Comparison of ENCODE assay signal across 9 mouse cellular contexts in genomic region chr3:101560841-101561522, GRCm38 (mm10). TPM values are rescaled to one million over a fixed set of nuclear protein-coding genes. Genes with fewer than 3 reads are reported as not detected.
DNase-seq lines count a peak whose midpoint lies in the region; ATAC-seq and TF ChIP-seq lines count a peak whose summit lies in the region.
"Had no signal": no experiment of that assay in that cellular context is flagged by ENCODE, and none has a peak within 500 bp of the region (broad histone marks: within the 10 kb centered on the region; RNA-seq: fewer than 3 reads in every experiment).

No protein-coding gene starts in this region.

- TF ChIP-seq CTCF in gastrocnemius, adult 2 months (IDR thresholded peaks at IDR 0.05) = no peak

- no peaks in the 10 kb centered on the region for H3K9me3 ChIP-seq in liver, embryonic 11.5 days (ENCODE audit: control insufficient read depth, low read length)
- no peaks in the 10 kb centered on the region for H3K9me3 ChIP-seq in hindbrain, embryonic 16.5 days (ENCODE audit: control insufficient read depth, low read length)
- no peaks in the 10 kb centered on the region for H3K9me3 ChIP-seq in neural tube, embryonic 15.5 days (replicated peaks)
- H3K9me3 ChIP-seq in kidney, embryonic 15.5 days (replicated peaks) = 0 out of 2 replicates have a peak, but pooled peaks cover 2% of the 10 kb centered on the region

- H3K9ac ChIP-seq in liver, embryonic 11.5 days (ENCODE audit: low read depth, low read length) = 0 out of 2 replicates have a peak overlapping the region, but pooled peaks have one; percentile 5
- no peak overlapping the region for H3K9ac ChIP-seq in hindbrain, embryonic 16.5 days (ENCODE audit: low read depth, low read length)
- H3K9ac ChIP-seq in neural tube, embryonic 15.5 days (replicated peaks) = no peak overlapping the region
- no peak overlapping the region for H3K9ac ChIP-seq in kidney, embryonic 15.5 days

- intact Hi-C loops in gastrocnemius, adult 2 months (cut with DNase I) = no loop called here

- peaks cover 14% of the 10 kb centered on the region for H3K4me1 ChIP-seq in liver, embryonic 11.5 days (replicated peaks; ENCODE audit: control insufficient read depth, insufficient read depth, low read length)
- peaks cover 4% of the 10 kb centered on the region for H3K4me1 ChIP-seq in hindbrain, embryonic 16.5 days (ENCODE audit: control insufficient read depth, insufficient read depth, low read depth, low read length)
- H3K4me1 ChIP-seq in neural tube, embryonic 15.5 days = peaks cover 7% of the 10 kb centered on the region; the same call in 1 of the 2 replicates
- H3K4me1 ChIP-seq in kidney, embryonic 15.5 days = peaks cover 4% of the 10 kb centered on the region; the same call in 1 of the 2 replicates

- no peak overlapping the region for H3K4me3 ChIP-seq in liver, embryonic 11.5 days (ENCODE audit: low read depth, low read length)
- H3K4me3 ChIP-seq in hindbrain, embryonic 16.5 days (ENCODE audit: low read length) = no peak overlapping the region
- H3K4me3 ChIP-seq in neural tube, embryonic 15.5 days (replicated peaks) = no peak overlapping the region
- no peak overlapping the region for H3K4me3 ChIP-seq in kidney, embryonic 15.5 days (replicated peaks)
- no peak overlapping the region for H3K4me3 ChIP-seq in gastrocnemius, adult 2 months

- 84% methylated on average over 9 of the region's 9 CpGs for WGBS in liver, embryonic 11.5 days
- 42% methylated on average over 9 of the region's 9 CpGs for WGBS in hindbrain, embryonic 16.5 days
- 53% methylated on average over 9 of the region's 9 CpGs for WGBS in neural tube, embryonic 15.5 days
- 90% methylated on average over 9 of the region's 9 CpGs for WGBS in kidney, embryonic 15.5 days

- H3K36me3 ChIP-seq in liver, embryonic 11.5 days (ENCODE audit: control insufficient read depth, insufficient read depth, low read length) = no peaks in the 10 kb centered on the region
- H3K36me3 ChIP-seq in hindbrain, embryonic 16.5 days (ENCODE audit: control insufficient read depth, insufficient read depth, low read length) = no peaks in the 10 kb centered on the region
- H3K36me3 ChIP-seq in neural tube, embryonic 15.5 days = no peaks in the 10 kb centered on the region
- no peaks in the 10 kb centered on the region for H3K36me3 ChIP-seq in kidney, embryonic 15.5 days

- DNase-seq in liver, embryonic 11.5 days (ENCODE audit: low spot score) = no peak
- no peak for DNase-seq in liver
- DNase-seq in cerebellum, postnatal 25 days = peak; percentile 57 to 72
- no peak for DNase-seq in gastrocnemius, postnatal 25 days
- DNase-seq in gastrocnemius, adult 2 months = no peak
- DNase-seq: adrenal gland, postnatal 10 days had no signal

- no peak for ATAC-seq in liver, embryonic 11.5 days (replicated peaks; ENCODE audit: low FRiP score)
- ATAC-seq in hindbrain, embryonic 16.5 days = peak; percentile 72
- ATAC-seq in neural tube, embryonic 15.5 days (ENCODE audit: low FRiP score) = no peak; the same call in 1 of the 2 replicates
- no peak for ATAC-seq in kidney, embryonic 15.5 days (replicated peaks; ENCODE audit: low FRiP score)

- H3K27ac ChIP-seq in liver, embryonic 11.5 days (ENCODE audit: low read depth, low read length) = no peak overlapping the region
- H3K27ac ChIP-seq in hindbrain, embryonic 16.5 days (ENCODE audit: low read depth, low read length) = 0 out of 2 replicates have a peak overlapping the region, but pooled peaks have one; percentile 2
- H3K27ac ChIP-seq in neural tube, embryonic 15.5 days (replicated peaks) = peak overlapping the region; percentile 58; the same call in 1 of the 2 replicates
- no peak overlapping the region for H3K27ac ChIP-seq in kidney, embryonic 15.5 days
- no peak overlapping the region for H3K27ac ChIP-seq in gastrocnemius, adult 2 months

- no peak overlapping the region for H3K4me2 ChIP-seq in liver, embryonic 11.5 days
- no peak overlapping the region for H3K4me2 ChIP-seq in hindbrain, embryonic 16.5 days (ENCODE audit: low read length)
- no peak overlapping the region for H3K4me2 ChIP-seq in neural tube, embryonic 15.5 days
- no peak overlapping the region for H3K4me2 ChIP-seq in kidney, embryonic 15.5 days

- no peaks in the 10 kb centered on the region for H3K27me3 ChIP-seq in liver, embryonic 11.5 days (replicated peaks; ENCODE audit: control insufficient read depth, insufficient read depth, low read length)
- H3K27me3 ChIP-seq in hindbrain, embryonic 16.5 days (replicated peaks; ENCODE audit: control insufficient read depth, insufficient read depth, low read length) = no peaks in the 10 kb centered on the region
- H3K27me3 ChIP-seq in neural tube, embryonic 15.5 days (replicated peaks) = no peaks in the 10 kb centered on the region
- no peaks in the 10 kb centered on the region for H3K27me3 ChIP-seq in kidney, embryonic 15.5 days

RNA-seq across cellular contexts. Expression of gene Atp1a1, which starts 43.5 kb away (rescaled TPM):
- 127 and 136 TPM in 2 replicates for polyA plus RNA-seq in liver, embryonic 11.5 days (2014; fragmentation: Nextera tagmentation; extraction: Ambion mirVana)
- 67.5 and 74.9 TPM in 2 replicates for polyA plus RNA-seq in hindbrain, embryonic 16.5 days (2015; fragmentation: Nextera tagmentation; extraction: Ambion mirVana)
- polyA plus RNA-seq in neural tube, embryonic 15.5 days (2015; fragmentation: Nextera tagmentation; extraction: Ambion mirVana) = 77.2 and 88.7 TPM in 2 replicates
- total RNA-seq in gastrocnemius, postnatal 25 days (2021) = 10 to 100 TPM; 39.6 to 64.7 TPM
- 220 and 247 TPM in 2 replicates for polyA plus RNA-seq in kidney, embryonic 15.5 days (2015; fragmentation: Nextera tagmentation; extraction: Ambion mirVana)
- total RNA-seq in gastrocnemius, adult 2 months (2021) = 10 to 100 TPM; 80.1 to 81.1 TPM

Comparison
In these comparisons a context has a peak if more than half of its experiments do, and no peak if none do; other contexts are left out.
1. DNase-seq: peak in cerebellum, postnatal 25 days (2 of 2); none in liver, embryonic 11.5 days (single experiment), liver (single experiment), gastrocnemius, postnatal 25 days (single experiment) and gastrocnemius, adult 2 months (single experiment).
2. H3K27ac ChIP-seq: peak in hindbrain, embryonic 16.5 days (single experiment) and neural tube, embryonic 15.5 days (single experiment); none in liver, embryonic 11.5 days (single experiment), kidney, embryonic 15.5 days (single experiment) and gastrocnemius, adult 2 months (single experiment).